Mouse (Mus musculus) erythroid progenitor cell, adult 5-6 weeks (primary cell): ENCODE results near the gene Cmbl. TPM values are rescaled to one million over a fixed set of nuclear protein-coding genes. Genes with fewer than 3 reads are reported as not detected.
A peak's percentile ranks its signal among the peaks of the same experiment; 100 is the strongest.

Experiments
- ATAC-seq: replicated peaks from 2 replicates; pipeline ENCODE4 v1.8.0; 2016; ENCODE audit warnings: moderate number of reproducible peaks, mild to moderate bottlenecking, moderate TSS enrichment, inconsistent platforms; ENCODE audit not compliant: poor library complexity, low FRiP score, severe bottlenecking
- total RNA-seq, 2 experiments: library from RNA; stranded (forward) in 1 of 2; stranded (reverse) in 1 of 2; fragments of 150-400 nt in 1 of 2; fragments of 186-747, 209-891 nt in 1 of 2; gene quantifications; 2 replicates each; pipeline versions ENCODE4 v1.2.3 to v1.2.4; 2015 to 2017; ENCODE audit warnings: low replicate concordance in 2 of 2

Cmbl gene
- total RNA-seq (2015; ENCODE audit: low replicate concordance) (2.5 and 12.2 TPM in 2 replicates), total RNA-seq (2017; ENCODE audit: low replicate concordance) (7.3 and 8.3 TPM in 2 replicates)

- ATAC-seq, result no peak
Observed at GRCm38 (mm10) chr15:31565184-31565583, at the start of gene Cmbl. Cmbl (plus strand) TSS chr15:31565389.

GRCm38 (mm10) chr15:31517186-31517585 is 48.0 kb upstream of the Cmbl start:
- ATAC-seq, result 0 out of 2 replicates have a peak, but pooled peaks have one; percentile 39

GRCm38 (mm10) chr15:31518371-31518770 is 46.8 kb upstream of the Cmbl start:
- no peak for ATAC-seq

- ATAC-seq, result no peak
Observed at GRCm38 (mm10) chr15:31519000-31519399, 46.2 kb upstream of the Cmbl start.

- no peak for ATAC-seq
Observed at GRCm38 (mm10) chr15:31526463-31526862, 38.7 kb upstream of the Cmbl start.

GRCm38 (mm10) chr15:31528477-31528876 is 36.7 kb upstream of the Cmbl start:
- no peak for ATAC-seq

- ATAC-seq, result no peak
Observed at GRCm38 (mm10) chr15:31529103-31529502, 36.1 kb upstream of the Cmbl start.

GRCm38 (mm10) chr15:31529811-31530658 is 35.2 kb upstream of the Cmbl start:
- ATAC-seq, result no peak

- ATAC-seq, result peak; percentile 75
Observed at GRCm38 (mm10) chr15:31530659-31531445, 34.3 kb upstream of the Cmbl start, which contains the start of gene March6. March6 (minus strand) TSS chr15:31531053.

GRCm38 (mm10) chr15:31531446-31532330 is 33.5 kb upstream of the Cmbl start:
- peak; percentile 65 for ATAC-seq

GRCm38 (mm10) chr15:31532331-31533021 is 32.7 kb upstream of the Cmbl start:
- 0 out of 2 replicates have a peak, but pooled peaks have one; percentile 16 for ATAC-seq

GRCm38 (mm10) chr15:31533529-31533928 is 31.7 kb upstream of the Cmbl start:
- peak; percentile 37; the same call in 1 of the 2 replicates for ATAC-seq

GRCm38 (mm10) chr15:31534421-31535258 is 30.5 kb upstream of the Cmbl start:
- no peak for ATAC-seq

GRCm38 (mm10) chr15:31535259-31535855 is 29.8 kb upstream of the Cmbl start:
- ATAC-seq, result no peak

GRCm38 (mm10) chr15:31536051-31536737 is 29.0 kb upstream of the Cmbl start:
- no peak for ATAC-seq

GRCm38 (mm10) chr15:31537706-31538105 is 27.5 kb upstream of the Cmbl start:
- ATAC-seq, result no peak

GRCm38 (mm10) chr15:31538346-31538745 is 26.8 kb upstream of the Cmbl start:
- ATAC-seq, result no peak
